Mouse (Mus musculus) liver, embryonic 14.5 days (tissue): ENCODE data around the gene Nexn. TPM values are rescaled to one million over a fixed set of nuclear protein-coding genes. Genes with fewer than 3 reads are reported as not detected.

Source experiments
- ATAC-seq: fragments of 200-750 bp; cut with Nextera tagmentation; 2 replicates; pipeline ENCODE4 v1.8.0; 2017; ENCODE audit warnings: moderate number of reproducible peaks, mild to moderate bottlenecking, moderate library complexity; ENCODE audit not compliant: insufficient read depth
- DNase-seq, 3 experiments: peaks; one replicate each; pipeline ENCODE4 v3.0.0-alpha.2; 2012 to 2013; ENCODE audit warnings: low read depth in 3 of 3, low spot score in 3 of 3
- H3K27ac ChIP-seq: fragments of 300-500 bp; sonication (generic); 2 replicates; pipeline ENCODE4 v1.5.1; 2014; ENCODE audit warnings: moderate library complexity, mild to moderate bottlenecking, control low read depth, inconsistent platforms
- H3K27me3 ChIP-seq: fragments of 300-500 bp; sonication (generic); 2 replicates; pipeline ENCODE4 v1.6.1; 2014; ENCODE audit warnings: mild to moderate bottlenecking, low read length, moderate library complexity; ENCODE audit not compliant: control insufficient read depth, insufficient read depth
- H3K36me3 ChIP-seq: fragments of 300-500 bp; sonication (generic); replicated peaks from 2 replicates; pipeline ENCODE4 v1.6.1; 2014; ENCODE audit warnings: low read depth; ENCODE audit not compliant: control insufficient read depth, insufficient read depth
- H3K4me1 ChIP-seq, 2 experiments: fragments of 200-500 bp in 1 of 2; fragments of 300-500 bp in 1 of 2; sonication (generic) in 1 of 2; replicated peaks; 2 replicates each; pipeline ENCODE4 v1.6.1; 2012 to 2014; ENCODE audit warnings: antibody characterized with exemption in 1 of 2, inconsistent platforms in 1 of 2, low read length in 1 of 2; ENCODE audit not compliant: control insufficient read depth in 2 of 2, insufficient read depth in 2 of 2
- H3K4me2 ChIP-seq: fragments of 300-500 bp; sonication (generic); 2 replicates; pipeline ENCODE4 v1.6.1; 2014; ENCODE audit warnings: low read depth, mild to moderate bottlenecking, control low read depth, moderate library complexity
- H3K4me3 ChIP-seq, 2 experiments: fragments of 200-500 bp in 1 of 2; fragments of 300-500 bp in 1 of 2; sonication (generic) in 1 of 2; 2 replicates each; pipeline ENCODE4 v1.5.1; 2012 to 2014; ENCODE audit warnings: low read depth in 2 of 2, low read length in 2 of 2, mild to moderate bottlenecking in 2 of 2, control low read depth in 1 of 2, inconsistent platforms in 1 of 2, moderate library complexity in 1 of 2; ENCODE audit not compliant: insufficient read depth in 1 of 2
- H3K9ac ChIP-seq: fragments of 300-500 bp; sonication (generic); replicated peaks from 2 replicates; pipeline ENCODE4 v1.6.1; 2014; ENCODE audit warnings: mild to moderate bottlenecking, control low read depth, moderate library complexity
- H3K9me3 ChIP-seq: fragments of 300-500 bp; sonication (generic); 2 replicates; pipeline ENCODE4 v1.6.1; 2016; ENCODE audit warnings: low read length, mixed read lengths; ENCODE audit not compliant: control insufficient read depth
- CTCF ChIP-seq: IDR thresholded peaks from 2 replicates; pipeline ENCODE4 v1.5.1; 2016; ENCODE audit warnings: antibody characterized with exemption, low read depth, control low read depth
- EP300 ChIP-seq: IDR thresholded peaks from 2 replicates; pipeline ENCODE4 v1.6.1; 2016; ENCODE audit warnings: antibody characterized with exemption, low read depth
- WGBS: fragments of 180-500 bp; shearing (Covaris S2); extraction: QIAGEN DNeasy Blood & Tissue Kit; methylation state at CpG from one replicate; pipeline ENCODE4 v1.1.7; 2014; ENCODE audit not compliant: insufficient replicate concordance; 5-methylcytosine and 5-hydroxymethylcytosine counted together
- polyA plus RNA-seq, 2 experiments: library from polyadenylated mRNA; depleted of rRNA in 1 of 2; stranded (reverse) in 1 of 2; unstranded in 1 of 2; fragments of >200 nt; fragmentation: Nextera tagmentation in 1 of 2; extraction: Ambion mirVana in 1 of 2; gene quantifications; 2 replicates each; pipeline versions ENCODE4 v1.2.1 to v1.2.3; 2012 to 2014

The Nexn gene
- polyA plus RNA-seq, 2 experiments, result 0.25 to 0.69 TPM

- H3K4me1 ChIP-seq, result peaks cover 14 to 16% of the 10 kb centered on the region in 2 experiments
- H3K9ac ChIP-seq, result peak overlapping the region; percentile 73
- peak overlapping the region; percentile 65 to 94 for H3K4me3 ChIP-seq
- peak overlapping the region; percentile 23 for H3K27ac ChIP-seq
- no peak for TF ChIP-seq CTCF
- no peak for TF ChIP-seq EP300
- ATAC-seq (no peak), DNase-seq (no peak)
- 52% methylated on average over 9 of the region's 9 CpGs for WGBS
- H3K27me3 ChIP-seq, result no peaks in the 10 kb centered on the region
- peaks cover 10% of the 10 kb centered on the region for H3K36me3 ChIP-seq
- peak overlapping the region; percentile 87 for H3K4me2 ChIP-seq
- H3K9me3 ChIP-seq, result no peaks in the 10 kb centered on the region
These were observed 75.3 kb downstream of the Nexn start for GRCm38 (mm10) chr3:152190679-152191477.

- peak overlapping the region; percentile 6 for H3K9ac ChIP-seq
- TF ChIP-seq CTCF (no peak), EP300 (no peak)
- peaks cover 13 to 16% of the 10 kb centered on the region in 2 experiments for H3K4me1 ChIP-seq
- ATAC-seq (no peak), DNase-seq (no peak)
- H3K9me3 ChIP-seq, result no peaks in the 10 kb centered on the region
- no peak overlapping the region; the same call in 1 of the 2 replicates for H3K27ac ChIP-seq
- WGBS, result 36% methylated on average over 4 of the region's 4 CpGs
- no peaks in the 10 kb centered on the region for H3K27me3 ChIP-seq
- H3K4me2 ChIP-seq, result peak overlapping the region; percentile 87
- peak overlapping the region; percentile 24 to 94 for H3K4me3 ChIP-seq
- peaks cover 24% of the 10 kb centered on the region for H3K36me3 ChIP-seq
These were observed 76.8 kb downstream of the Nexn start for GRCm38 (mm10) chr3:152189306-152189705.

Other genes starting within 250 kb of the Nexn start
- gene Gipc2, start 100.1 kb downstream of the Nexn start, polyA plus RNA-seq (2012; rRNA removed), result 5.1 and 7.7 TPM in 2 replicates
- 16.9 and 17.8 TPM in 2 replicates for gene Gipc2, start 100.1 kb downstream of the Nexn start, polyA plus RNA-seq (2014; fragmentation: Nextera tagmentation; extraction: Ambion mirVana)
- 10.9 and 18.3 TPM in 2 replicates for gene Dnajb4, start 56.0 kb downstream of the Nexn start, polyA plus RNA-seq (2012; rRNA removed)
- 29.9 and 34.3 TPM in 2 replicates for gene Dnajb4, start 56.0 kb downstream of the Nexn start, polyA plus RNA-seq (2014; fragmentation: Nextera tagmentation; extraction: Ambion mirVana)
- 47.3 and 50.8 TPM in 2 replicates for gene Fubp1, start 55.9 kb downstream of the Nexn start, polyA plus RNA-seq (2012; rRNA removed)
- gene Fubp1, start 55.9 kb downstream of the Nexn start, polyA plus RNA-seq (2014; fragmentation: Nextera tagmentation; extraction: Ambion mirVana), result 64.6 and 65.3 TPM in 2 replicates
- 2.3 and 3.4 TPM in 2 replicates for gene Miga1, start 74.1 kb upstream of the Nexn start, polyA plus RNA-seq (2012; rRNA removed)
- gene Miga1, start 74.1 kb upstream of the Nexn start, polyA plus RNA-seq (2014; fragmentation: Nextera tagmentation; extraction: Ambion mirVana), result 3.0 and 4.4 TPM in 2 replicates
- 11.7 and 18.5 TPM in 2 replicates for gene Usp33, start 80.1 kb upstream of the Nexn start, polyA plus RNA-seq (2012; rRNA removed)
- gene Usp33, start 80.1 kb upstream of the Nexn start, polyA plus RNA-seq (2014; fragmentation: Nextera tagmentation; extraction: Ambion mirVana), result 23.1 and 24.8 TPM in 2 replicates
- gene Zzz3, start 129.1 kb upstream of the Nexn start, polyA plus RNA-seq (2012; rRNA removed), result 7.3 and 7.8 TPM in 2 replicates
- 17.0 and 19.1 TPM in 2 replicates for gene Zzz3, start 129.1 kb upstream of the Nexn start, polyA plus RNA-seq (2014; fragmentation: Nextera tagmentation; extraction: Ambion mirVana)